Mouse (Mus musculus) heart, adult 11 months (tissue): ENCODE measurements around the gene Cbln1.
A peak's percentile ranks its signal among the peaks of the same experiment; 100 is the strongest.

Experiments used
- DNase-seq: peaks from one replicate; pipeline ENCODE4 v3.0.0; 2022

Gene Cbln1

GRCm38 (mm10) chr8:87472271-87473236 is at the start of gene Cbln1:
TSS of gene Cbln1 (minus strand) at chr8:87472609.
- peak; percentile 99 for DNase-seq

DNA sequence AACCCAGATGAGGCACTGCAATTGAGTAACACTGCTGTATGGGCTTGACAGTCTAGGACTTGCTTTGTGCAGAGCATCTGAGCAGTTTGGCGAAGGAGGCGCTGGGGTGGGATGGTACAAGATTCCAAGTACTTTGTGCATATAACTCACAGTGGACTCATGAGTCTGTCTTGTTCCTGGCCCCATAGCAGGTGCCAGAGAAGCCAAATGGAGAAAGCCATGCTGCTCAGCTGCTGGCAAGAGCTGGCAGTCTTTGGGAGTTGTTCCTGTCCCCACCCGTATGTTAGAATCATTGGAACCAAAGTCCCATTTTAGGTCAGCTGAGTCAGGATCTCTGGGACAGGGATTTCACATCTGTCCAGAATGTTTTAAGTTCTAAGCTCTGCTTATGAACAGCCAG is 44.7 kb upstream of the Cbln1 start:
- no peak for DNase-seq

DNA sequence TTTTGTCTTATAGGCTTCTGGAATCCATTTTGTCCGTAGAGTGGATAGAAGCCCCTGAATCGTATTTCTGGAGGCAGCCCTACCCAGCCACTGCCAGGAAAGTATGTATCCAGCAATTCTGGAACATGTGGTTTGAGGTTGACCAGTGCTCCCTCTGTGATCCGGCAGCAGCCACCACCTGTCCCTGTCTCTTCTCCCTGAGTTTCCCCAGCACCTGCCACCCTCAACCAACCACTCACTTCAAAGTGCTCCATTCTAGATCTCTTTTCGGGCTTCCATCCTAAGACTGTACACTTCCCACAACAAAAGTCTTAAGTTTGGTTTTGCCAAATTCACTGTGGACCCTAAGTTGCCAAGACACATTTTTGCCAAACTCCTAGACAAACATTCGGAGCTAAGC is 41.4 kb upstream of the Cbln1 start:
- no peak for DNase-seq

GRCm38 (mm10) chr8:87513350-87513749 is 40.9 kb upstream of the Cbln1 start:
- DNase-seq = no peak

- no peak for DNase-seq
Observed at GRCm38 (mm10) chr8:87512636-87513035, 40.2 kb upstream of the Cbln1 start.

DNA sequence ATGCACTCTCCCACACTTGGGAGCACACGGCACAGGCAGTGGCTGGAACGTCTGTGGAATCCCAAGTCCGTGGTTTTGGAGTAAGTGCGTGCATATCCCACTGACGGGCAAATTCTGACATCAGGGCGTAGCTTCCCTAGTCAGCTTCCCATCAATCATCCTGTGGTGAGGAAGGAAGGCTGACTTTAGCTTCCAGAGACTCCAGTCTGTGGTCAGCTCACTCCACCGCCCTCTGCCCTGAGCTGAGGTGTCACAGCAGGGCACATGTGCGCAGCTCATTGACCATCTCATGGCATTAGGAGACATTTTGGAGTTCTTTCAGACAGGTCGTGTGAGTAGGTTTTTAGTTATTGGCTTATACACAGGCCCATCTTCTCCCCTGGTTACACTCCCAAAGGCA is 34.6 kb upstream of the Cbln1 start:
- DNase-seq = no peak

GRCm38 (mm10) chr8:87504441-87504840 is 32.0 kb upstream of the Cbln1 start:
- DNase-seq = peak; percentile 58

GRCm38 (mm10) chr8:87502684-87503083 is 30.3 kb upstream of the Cbln1 start:
- DNase-seq = peak; percentile 39

DNA sequence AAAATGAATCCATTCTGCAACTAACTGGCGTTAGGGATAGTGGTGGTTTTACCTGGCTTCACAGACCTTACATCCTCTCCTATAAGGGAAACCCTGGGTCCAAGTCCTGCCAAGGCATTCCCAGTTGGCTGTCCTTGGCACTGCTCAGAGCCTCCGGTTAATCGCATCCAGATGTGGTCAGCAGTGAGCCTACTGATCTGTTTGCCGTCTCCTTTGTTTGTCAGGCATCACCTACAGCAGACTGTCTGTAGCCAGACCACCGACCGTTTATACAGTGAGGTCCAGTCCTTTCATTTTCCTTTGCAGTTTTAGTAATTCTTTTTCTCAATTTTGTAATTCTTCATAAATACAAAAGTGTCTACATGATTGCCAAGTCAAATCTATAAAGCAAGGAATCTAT is 25.2 kb upstream of the Cbln1 start:
- DNase-seq = peak; percentile 54

- peak; percentile 21 for DNase-seq
Observed at GRCm38 (mm10) chr8:87496511-87496910, 24.1 kb upstream of the Cbln1 start.

GRCm38 (mm10) chr8:87494862-87495261 is 22.5 kb upstream of the Cbln1 start:
- peak; percentile 55 for DNase-seq

- peak; percentile 55 for DNase-seq
Observed at GRCm38 (mm10) chr8:87489841-87490415, 17.5 kb upstream of the Cbln1 start.

DNA sequence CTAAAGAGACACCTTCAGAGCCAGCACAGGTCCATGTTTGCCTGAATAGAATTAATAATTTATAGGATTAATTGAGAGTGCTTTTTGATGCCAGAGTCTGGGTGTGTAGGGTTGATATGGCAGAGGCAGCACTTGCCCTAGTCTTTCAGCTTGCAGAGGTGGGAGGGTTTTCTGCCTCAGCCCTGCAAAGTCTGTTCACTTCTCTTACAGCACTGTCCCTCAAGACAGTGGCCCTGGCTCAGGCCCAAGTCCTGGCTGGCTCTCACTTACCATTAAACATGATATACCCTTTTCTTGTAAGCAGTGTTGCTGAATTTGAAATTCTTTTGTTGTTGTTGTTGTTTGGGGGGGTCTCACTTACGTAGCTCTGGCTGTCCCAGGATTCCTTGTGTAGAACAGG is 9.0 kb upstream of the Cbln1 start:
- peak; percentile 56 for DNase-seq

GRCm38 (mm10) chr8:87478221-87478620 is 5.8 kb upstream of the Cbln1 start:
- DNase-seq = peak; percentile 17

DNA sequence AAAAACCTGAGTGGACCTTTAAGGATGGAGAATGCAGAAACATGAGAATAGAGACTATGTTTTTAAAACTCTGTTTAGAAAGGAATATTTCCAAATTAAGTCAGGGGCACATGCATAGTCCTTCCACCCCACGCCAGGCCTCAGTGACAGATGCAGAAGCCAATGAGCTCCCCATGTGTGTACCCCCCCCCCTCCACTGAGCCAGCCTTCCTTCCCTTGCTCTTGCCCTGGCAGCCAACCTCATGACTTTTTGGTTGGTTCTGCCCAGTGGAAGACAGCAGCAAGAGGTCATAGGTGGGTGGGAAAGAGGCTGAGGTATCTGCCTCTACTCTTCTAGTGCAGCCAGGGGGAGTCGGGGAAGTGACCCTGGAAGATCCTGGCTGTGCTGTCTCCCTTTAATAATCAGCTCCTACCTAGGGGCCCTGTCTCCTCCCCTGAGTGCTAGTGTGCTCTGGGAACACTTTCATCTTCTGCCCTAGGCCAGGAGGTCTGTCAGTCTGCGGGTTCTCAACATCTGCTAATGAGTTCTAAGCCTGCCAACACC is 4.8 kb upstream of the Cbln1 start:
- DNase-seq = peak; percentile 78

GRCm38 (mm10) chr8:87475551-87475950 is 3.1 kb upstream of the Cbln1 start:
- DNase-seq = peak; percentile 59

- DNase-seq = peak; percentile 45
Observed at GRCm38 (mm10) chr8:87474379-87474778, 2.0 kb upstream of the Cbln1 start.

DNA sequence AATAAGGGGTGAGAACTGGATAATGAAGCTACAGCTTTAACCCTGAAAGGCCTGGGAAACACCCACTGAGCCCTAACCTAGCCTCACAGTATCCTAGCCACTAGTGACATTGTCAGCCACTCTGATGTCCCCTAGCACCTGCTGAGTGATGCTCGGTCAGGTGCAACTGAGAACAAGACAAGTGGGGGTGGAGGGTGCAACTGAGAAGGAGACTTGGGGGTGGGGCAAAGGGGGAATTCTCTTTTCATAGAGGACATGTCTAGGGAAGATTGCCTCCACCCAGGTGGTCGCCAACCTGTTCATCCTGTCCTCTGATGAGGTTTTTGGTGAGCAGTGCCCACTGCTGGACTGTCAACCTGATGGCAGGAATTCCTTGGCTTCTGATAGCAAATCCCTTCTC is 1.5 kb upstream of the Cbln1 start:
- DNase-seq = peak; percentile 68

GRCm38 (mm10) chr8:87473314-87473713 is 905 bp upstream of the Cbln1 start:
- DNase-seq = peak; percentile 63

DNA sequence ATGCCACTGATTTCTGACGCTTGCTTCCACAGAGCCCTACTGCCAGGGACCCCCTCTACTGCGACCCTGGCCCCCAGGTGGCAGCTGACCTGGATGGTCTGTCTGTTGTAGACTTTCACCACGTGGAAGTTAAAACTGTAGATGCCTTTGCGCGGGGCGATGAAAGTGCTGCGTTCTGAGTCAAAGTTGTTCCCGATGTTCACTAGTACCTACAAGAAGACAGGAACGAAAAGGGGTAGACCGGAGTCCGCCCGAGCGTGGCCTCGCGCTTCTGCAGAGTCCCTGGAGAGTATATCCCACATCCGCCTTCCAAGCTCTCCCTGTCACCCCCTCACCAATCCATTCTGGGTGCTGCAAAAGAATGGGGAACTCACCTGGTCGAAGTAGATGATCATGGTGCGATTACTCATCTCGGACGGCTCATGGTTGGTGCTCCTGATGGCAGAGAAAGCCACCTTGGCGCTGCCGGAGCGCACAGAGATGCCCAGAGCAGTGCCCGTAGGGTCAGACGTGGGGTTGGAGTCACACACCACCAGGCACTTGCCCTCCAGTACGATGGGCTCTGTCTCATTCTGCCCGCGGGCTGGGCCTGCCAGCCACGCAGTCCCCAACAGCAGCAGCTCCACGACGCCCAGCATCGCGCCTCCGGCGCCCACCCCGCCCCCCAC is 672 bp downstream of the Cbln1 start:
- peak; percentile 87 for DNase-seq

DNA sequence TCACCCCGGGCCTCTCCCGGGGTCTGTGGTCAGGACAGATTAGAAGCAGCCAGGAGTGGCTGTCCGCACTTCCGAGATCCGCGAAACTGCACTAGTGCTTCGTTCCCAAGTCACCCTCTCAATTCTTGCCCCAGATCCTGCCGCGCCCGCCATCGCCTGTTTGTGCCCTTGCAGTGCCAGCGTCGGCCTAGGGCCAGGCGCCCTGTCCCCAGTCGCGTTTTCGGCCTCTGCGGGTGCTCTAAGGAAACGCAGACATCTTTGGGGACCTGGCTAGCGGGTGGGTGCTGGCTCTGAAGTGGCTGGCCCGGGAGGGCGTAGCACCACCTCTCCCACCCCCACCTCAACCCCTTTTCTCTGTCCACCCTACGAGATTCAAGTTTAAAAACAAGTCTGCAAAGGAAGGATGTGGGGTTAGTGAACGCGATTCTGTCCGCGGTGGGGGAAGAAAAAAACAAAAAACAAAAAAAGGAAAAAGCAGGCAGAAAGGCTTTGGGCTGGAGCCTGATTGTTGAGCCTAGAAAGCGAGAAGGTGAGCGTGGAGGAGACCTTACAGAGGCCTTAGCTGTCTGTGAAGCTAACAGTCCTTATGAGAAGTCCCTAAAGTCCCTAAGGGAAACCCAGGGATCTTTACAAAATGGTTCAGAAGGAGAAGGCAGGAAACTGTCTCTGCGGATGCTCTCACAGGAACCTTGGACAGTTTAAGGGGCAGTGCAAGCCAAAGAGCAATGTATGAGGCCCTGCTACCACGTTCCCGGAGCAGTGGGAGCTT is 1.4 kb downstream of the Cbln1 start:
- peak; percentile 86 for DNase-seq
